Mouse (Mus musculus) T-helper 17 cell (primary cell): ENCODE measurements at regions not wholly inside any gene's neighbourhood (a gene's known extent, or its start where the extent isn't known, plus 50 kb on each side); places are given as distances from the start of the nearest gene placed in this dataset.

Experiments used
- in situ Hi-C, 2 experiments: fragments of 300-600 bp; cut with MboI, MseI; formaldehyde crosslinking; loops; 1 replicate in 1 of 2; 2 replicates in 1 of 2; pipeline ENCODE4 v1.15.1; 2025; ENCODE audit warnings: high pct_unique_total_duplicates in 2 of 2

GRCm38 (mm10) chr12:59616075-59616474 is 396.6 kb upstream of the Fbxo33 start:
- in situ Hi-C loops, result no loop called here

DNA sequence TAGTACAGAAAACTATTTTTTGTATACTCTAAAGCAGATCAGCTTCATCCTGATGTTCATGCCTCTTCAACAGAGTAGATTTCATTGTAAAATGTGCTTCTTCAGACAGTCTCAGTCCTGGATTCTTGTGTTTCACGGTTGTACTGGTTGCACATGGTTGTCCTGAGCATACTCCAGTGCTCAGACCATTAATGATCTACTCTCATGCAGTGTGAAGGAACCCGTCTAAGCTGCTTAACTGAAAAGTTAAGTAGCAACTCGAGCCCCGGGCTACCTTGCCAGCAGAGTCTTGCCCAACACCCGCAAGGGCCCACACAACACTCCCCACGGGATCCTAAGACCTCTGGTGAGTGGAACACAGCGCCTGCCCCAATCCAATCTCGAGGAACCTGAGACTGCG is 380.3 kb upstream of the Fbxo33 start:
- in situ Hi-C loops, result no loop called here

GRCm38 (mm10) chr12:59589354-59589753 is 369.8 kb upstream of the Fbxo33 start:
- in situ Hi-C loops, result loop anchor here in 1 of 2 experiments (10.0 kb wide), 1 partner anchor 835 kb away; no protein-coding TSS in a partner anchor

DNA sequence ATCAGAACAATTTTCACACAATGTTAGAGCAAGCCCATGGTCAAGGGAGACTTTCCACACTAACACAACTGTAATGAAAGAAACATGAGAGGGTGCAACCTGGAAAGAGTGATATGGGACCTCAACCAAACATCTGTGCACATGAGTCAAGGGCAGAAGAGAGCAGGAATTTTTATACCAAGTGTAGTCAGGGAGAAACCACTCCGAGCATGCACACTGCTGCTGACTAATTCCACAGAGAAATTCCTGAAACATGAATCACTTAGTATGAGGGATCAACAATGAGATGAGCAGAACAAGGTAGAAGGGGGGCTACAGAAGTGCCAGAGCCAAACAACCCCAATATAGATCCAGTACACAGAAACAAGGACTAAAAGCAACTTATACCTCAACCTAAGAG is 363.1 kb upstream of the Fbxo33 start:
- in situ Hi-C loops, result loop anchor here in 1 of 2 experiments (10.0 kb wide), 1 partner anchor 842 kb away; no protein-coding TSS in a partner anchor

GRCm38 (mm10) chr12:59579694-59580093 is 360.2 kb upstream of the Fbxo33 start:
- in situ Hi-C loops, result loop anchor here in 1 of 2 experiments (10.0 kb wide), 1 partner anchor 845 kb away; no protein-coding TSS in a partner anchor

DNA sequence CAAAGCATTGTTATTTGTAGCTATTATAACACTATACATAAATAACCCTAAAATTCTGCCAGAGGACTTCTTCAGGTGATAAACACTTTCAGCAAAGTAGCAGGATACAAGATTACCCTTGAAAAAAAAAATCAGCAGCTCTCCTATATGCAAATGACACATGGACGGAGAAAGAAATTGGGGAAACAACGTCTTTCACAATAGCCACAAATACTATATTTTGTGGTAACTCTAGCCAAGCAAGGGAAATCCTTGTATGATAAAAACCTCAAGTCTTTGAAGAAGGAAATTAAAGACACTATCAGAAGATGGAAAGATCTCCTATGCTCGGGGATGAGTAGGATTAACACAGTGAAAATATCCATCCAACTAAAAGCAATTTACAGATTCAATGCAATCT is 344.4 kb upstream of the Fbxo33 start:
- in situ Hi-C loops, result no loop called here

DNA sequence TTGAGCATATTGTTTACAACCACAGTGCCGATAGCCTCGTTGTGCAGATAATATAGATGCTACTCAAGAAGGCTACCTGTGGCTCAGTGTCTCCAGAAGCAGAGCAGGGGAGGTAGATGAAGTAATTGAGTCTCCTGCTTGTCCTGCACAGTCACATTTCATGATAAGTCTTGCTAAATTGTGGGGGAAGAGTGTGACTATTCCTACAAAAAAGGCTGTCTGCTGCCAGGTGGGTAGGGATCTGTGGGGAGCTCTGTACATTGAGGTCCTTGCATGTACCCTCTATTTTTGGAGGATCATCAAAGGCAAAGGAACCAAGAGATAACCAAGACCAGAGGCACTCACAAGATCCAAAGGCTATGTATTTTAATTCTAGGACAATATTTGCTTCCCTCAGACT is 320.3 kb upstream of the Fbxo33 start:
- in situ Hi-C loops, result no loop called here

GRCm38 (mm10) chr12:59530521-59530920 is 311.0 kb upstream of the Fbxo33 start:
- in situ Hi-C loops, result no loop called here

- in situ Hi-C loops, result no loop called here
These were observed 303.8 kb upstream of the Fbxo33 start for GRCm38 (mm10) chr12:59523368-59523767.

GRCm38 (mm10) chr12:59521946-59522345 is 302.4 kb upstream of the Fbxo33 start:
- in situ Hi-C loops, result no loop called here

- in situ Hi-C loops, result no loop called here
These were observed 290.3 kb upstream of the Fbxo33 start for GRCm38 (mm10) chr12:59509857-59510256.

GRCm38 (mm10) chr12:59509175-59509574 is 289.6 kb upstream of the Fbxo33 start:
- in situ Hi-C loops, result no loop called here

DNA sequence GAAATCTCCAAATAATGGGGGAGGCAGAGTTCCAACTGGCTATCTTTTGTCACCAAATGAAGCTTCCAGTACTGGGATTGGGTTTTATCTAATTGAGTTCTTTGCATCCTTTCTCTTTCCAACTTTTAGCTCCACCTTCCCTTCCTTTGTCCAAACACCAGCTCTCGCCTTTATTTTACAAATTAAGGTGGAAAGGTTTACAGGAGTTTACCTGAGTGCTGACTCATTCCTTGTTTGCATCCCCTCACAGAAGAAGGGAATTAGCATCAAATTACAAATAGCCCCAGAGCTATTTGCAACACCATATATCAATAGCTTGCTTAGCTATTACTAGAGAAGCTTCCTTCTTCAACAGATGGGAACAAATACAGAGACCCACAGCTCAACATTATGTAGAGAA is 287.9 kb upstream of the Fbxo33 start:
- in situ Hi-C loops, result no loop called here

DNA sequence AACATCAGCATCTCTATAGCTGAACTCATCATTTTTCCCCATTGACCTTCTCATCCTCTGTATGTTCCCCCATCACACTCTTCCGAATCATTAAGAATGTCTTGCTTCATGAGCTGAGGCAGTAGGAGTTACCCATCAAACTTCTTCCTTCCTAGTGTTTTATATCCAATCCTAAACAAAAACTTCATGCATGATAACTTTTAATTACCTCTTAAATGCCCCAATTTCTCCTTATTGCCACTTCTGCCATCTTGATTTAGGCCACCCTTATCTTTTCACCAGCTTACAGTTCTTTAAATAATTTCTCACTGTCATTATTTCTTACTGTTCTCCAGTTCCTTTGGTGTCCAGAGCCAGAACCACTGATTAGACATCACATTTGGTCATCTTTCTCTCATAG is 277.9 kb upstream of the Fbxo33 start:
- in situ Hi-C loops, result no loop called here

DNA sequence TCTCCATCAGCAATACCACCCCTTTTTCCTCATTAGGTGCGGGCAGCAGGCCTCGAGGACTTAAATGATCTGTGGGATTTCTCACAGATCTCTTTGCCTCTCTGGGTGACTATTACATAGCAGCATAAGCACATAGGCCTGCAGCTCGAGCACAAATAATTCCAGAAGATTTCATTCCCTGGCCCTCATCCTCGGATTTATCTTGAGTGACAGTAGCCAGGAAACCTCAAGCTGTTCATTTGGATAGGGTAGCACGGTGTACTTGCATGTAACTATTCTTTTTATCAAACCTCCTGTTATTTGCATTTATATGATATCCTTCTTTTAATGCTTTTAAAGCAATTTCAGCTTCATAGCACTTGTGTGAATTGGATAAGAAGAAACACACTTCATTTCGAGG is 268.5 kb upstream of the Fbxo33 start:
- in situ Hi-C loops, result loop anchor here in 1 of 2 experiments (5.0 kb wide), 1 partner anchor 79 kb away; no protein-coding TSS in a partner anchor

DNA sequence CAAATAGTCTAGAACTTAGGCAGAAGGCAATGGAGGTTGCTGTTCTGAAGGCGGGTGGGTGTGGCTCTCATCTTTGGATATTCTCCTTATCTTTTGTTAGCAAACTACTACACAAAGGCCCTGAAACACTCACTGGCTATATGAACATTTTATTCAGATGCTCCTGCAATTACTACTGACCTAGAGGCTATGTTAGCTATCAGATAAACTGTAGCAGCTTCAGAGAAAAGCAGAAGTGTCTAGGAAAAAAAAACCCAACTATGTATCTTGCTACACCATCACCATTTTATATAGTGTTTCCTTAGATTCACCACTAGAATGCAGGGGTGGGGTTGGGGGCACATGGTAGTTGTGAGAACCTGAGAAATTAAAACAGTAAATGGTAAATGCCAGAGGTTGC is 268.0 kb upstream of the Fbxo33 start:
- in situ Hi-C loops, result loop anchor here in 1 of 2 experiments (5.0 kb wide), 1 partner anchor 80 kb away; no protein-coding TSS in a partner anchor

- in situ Hi-C loops, result no loop called here
These were observed 241.8 kb upstream of the Fbxo33 start for GRCm38 (mm10) chr12:59460997-59461961.

DNA sequence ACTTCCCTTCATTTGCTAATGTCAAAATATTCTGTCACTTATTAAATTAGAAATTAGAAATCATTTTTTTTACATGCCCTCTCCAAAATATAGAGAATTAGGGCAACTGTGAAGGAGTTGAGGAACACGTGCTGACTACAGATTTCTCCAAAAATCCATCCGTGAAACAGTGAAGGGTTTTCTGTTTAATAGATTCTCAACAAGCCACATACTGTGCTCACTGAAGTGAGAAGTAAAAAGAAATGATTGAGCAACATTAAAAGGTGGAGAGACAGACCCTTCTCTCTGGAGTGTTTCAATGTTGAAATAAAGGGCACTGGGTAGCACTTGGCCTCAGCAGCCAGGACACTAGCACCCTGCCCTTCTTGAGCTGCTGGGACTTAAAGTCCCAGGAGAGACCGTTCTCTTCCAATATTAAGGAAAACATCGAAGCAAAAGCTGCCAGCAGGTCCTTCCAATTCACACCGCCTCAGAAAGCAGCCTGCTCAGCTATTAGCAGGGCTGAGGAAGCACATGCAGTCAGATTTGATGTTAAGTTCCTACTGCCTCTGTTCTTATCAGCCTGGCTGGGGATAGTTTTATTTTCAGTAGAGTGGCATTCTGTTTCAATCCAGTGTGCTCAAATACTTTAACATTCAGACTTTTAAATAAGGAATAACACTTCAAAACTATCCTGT is 236.8 kb upstream of the Fbxo33 start:
- in situ Hi-C loops, result no loop called here

- in situ Hi-C loops, result no loop called here
These were observed 195.5 kb upstream of the Fbxo33 start for GRCm38 (mm10) chr12:59415051-59415450.

- in situ Hi-C loops, result no loop called here
These were observed 192.0 kb upstream of the Fbxo33 start for GRCm38 (mm10) chr12:59411491-59411890.

DNA sequence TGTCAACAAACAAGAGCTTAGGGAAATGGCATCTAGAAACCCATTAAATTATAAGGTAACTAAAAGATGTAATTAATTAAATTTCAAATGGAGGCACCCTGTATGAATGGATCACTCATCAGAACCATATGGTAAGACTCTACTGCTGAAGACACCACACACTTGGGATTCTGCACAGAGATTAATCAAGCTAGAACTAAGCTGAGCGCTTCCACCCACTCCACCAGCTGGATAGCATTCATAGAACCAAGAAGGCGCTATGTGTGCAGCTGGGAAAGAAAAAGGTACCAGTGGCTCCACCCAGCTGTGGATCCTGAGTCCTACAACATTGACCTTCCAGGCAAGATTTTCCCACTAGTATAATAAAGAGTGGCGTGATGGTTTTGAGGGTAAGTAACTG is 171.6 kb upstream of the Fbxo33 start:
- in situ Hi-C loops, result no loop called here

GRCm38 (mm10) chr12:59382812-59383211 is 163.3 kb upstream of the Fbxo33 start:
- in situ Hi-C loops, result no loop called here
